Mouse (Mus musculus) embryonic fibroblast, embryonic 13.5 days (primary cell): ENCODE measurements around the gene Abca13.

Source experiments
- CTCF ChIP-seq: IDR thresholded peaks from 2 replicates; pipeline ENCODE4 v1.5.1; 2011; ENCODE audit warnings: mild to moderate bottlenecking, control low read depth, low read length, moderate library complexity, borderline replicate concordance; ENCODE audit not compliant: insufficient read depth
- POLR2A ChIP-seq: IDR thresholded peaks from 2 replicates; pipeline ENCODE4 v1.6.1; 2011; ENCODE audit warnings: low read depth, mild to moderate bottlenecking, control low read depth, low read length, moderate library complexity

DNA sequence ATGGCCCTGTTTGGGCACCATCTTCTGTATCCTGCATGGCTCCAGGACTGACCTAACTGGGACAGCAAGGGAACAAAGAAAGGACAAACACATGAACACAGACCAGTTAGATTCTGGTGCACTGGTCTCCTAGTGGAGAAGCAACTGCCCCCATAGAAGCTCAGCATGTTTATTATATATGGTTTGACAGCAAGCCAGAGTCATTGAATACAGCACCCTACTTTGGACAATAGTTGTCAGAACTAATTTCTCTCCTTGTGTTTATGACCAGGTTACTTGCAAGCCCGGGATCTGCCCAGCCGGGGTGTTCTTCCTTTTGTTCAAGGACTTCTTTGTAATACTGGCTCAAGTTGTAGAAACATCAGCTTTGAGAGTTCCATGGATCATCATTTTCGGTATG lies 28.8 kb downstream of the Abca13 start:
- TF ChIP-seq CTCF (no peak), POLR2A (no peak)
